Mouse (Mus musculus) stomach, postnatal 0 days (tissue): ENCODE results near the gene Tmem248. TPM values are rescaled to one million over a fixed set of nuclear protein-coding genes. Genes with fewer than 3 reads are reported as not detected.

ENCODE experiments used
- ATAC-seq: fragments of 200-750 bp; cut with Nextera tagmentation; 2 replicates; pipeline ENCODE4 v1.8.0; 2017; ENCODE audit not compliant: low FRiP score, low TSS enrichment
- DNase-seq: peaks from one replicate; pipeline ENCODE4 v3.0.0-alpha.2; 2016; ENCODE audit warnings: low spot score
- H3K27ac ChIP-seq: fragments of 300-500 bp; sonication (generic); replicated peaks from 2 replicates; pipeline ENCODE4 v1.5.1; 2014; ENCODE audit warnings: mild to moderate bottlenecking, control low read depth
- H3K27me3 ChIP-seq: fragments of 300-500 bp; sonication (generic); 2 replicates; pipeline ENCODE4 v1.6.1; 2014; ENCODE audit warnings: low read length; ENCODE audit not compliant: control insufficient read depth, insufficient read depth
- H3K36me3 ChIP-seq: fragments of 300-500 bp; sonication (generic); 2 replicates; pipeline ENCODE4 v1.6.1; 2014; ENCODE audit warnings: low read length, mixed read lengths; ENCODE audit not compliant: control insufficient read depth, insufficient read depth
- H3K4me1 ChIP-seq: fragments of 300-500 bp; sonication (generic); replicated peaks from 2 replicates; pipeline ENCODE4 v1.6.1; 2014; ENCODE audit warnings: antibody characterized with exemption; ENCODE audit not compliant: control insufficient read depth, insufficient read depth
- H3K4me2 ChIP-seq: fragments of 300-500 bp; sonication (generic); replicated peaks from 2 replicates; pipeline ENCODE4 v1.6.1; 2014; ENCODE audit warnings: low read depth, mild to moderate bottlenecking, control low read depth, moderate library complexity
- H3K4me3 ChIP-seq: fragments of 300-500 bp; sonication (generic); 2 replicates; pipeline ENCODE4 v1.5.1; 2014; ENCODE audit warnings: low read depth, low read length, control low read depth
- H3K9ac ChIP-seq: fragments of 300-500 bp; sonication (generic); 2 replicates; pipeline ENCODE4 v1.6.1; 2014; ENCODE audit warnings: mild to moderate bottlenecking, low read length, control low read depth, mixed read lengths
- H3K9me3 ChIP-seq: fragments of 300-500 bp; sonication (generic); 2 replicates; pipeline ENCODE4 v1.6.1; 2016; ENCODE audit warnings: low read length; ENCODE audit not compliant: control insufficient read depth
- CTCF ChIP-seq: IDR thresholded peaks from 2 replicates; pipeline ENCODE4 v1.5.1; 2016; ENCODE audit warnings: antibody characterized with exemption, low read depth, mild to moderate bottlenecking, moderate library complexity
- EP300 ChIP-seq: optimal IDR thresholded peaks from 2 replicates; pipeline ENCODE3; 2016; ENCODE audit warnings: antibody characterized with exemption
- WGBS: fragments of 180-500 bp; shearing (Covaris S2); extraction: QIAGEN DNeasy Blood & Tissue Kit; methylation state at CpG from one replicate; pipeline ENCODE4 v1.1.7; 2014; 5-methylcytosine and 5-hydroxymethylcytosine counted together
- polyA plus RNA-seq: library from polyadenylated mRNA; unstranded; fragments of >200 nt; fragmentation: Nextera tagmentation; extraction: Ambion mirVana; gene quantifications from 2 replicates; pipeline ENCODE4 v1.2.1, GENCODE M21; 2015

Gene Tmem248
- polyA plus RNA-seq, 1 experiment from 2014 or later: 33.2 TPM

- no peak overlapping the region for H3K9ac ChIP-seq
- H3K4me2 ChIP-seq: no peak overlapping the region
- H3K27ac ChIP-seq: no peak overlapping the region
- no peaks in the 10 kb centered on the region for H3K27me3 ChIP-seq
- ATAC-seq (no peak), DNase-seq (no peak)
- 74% methylated on average over 1 of the region's 1 CpGs for WGBS
- TF ChIP-seq EP300 (no peak), CTCF (no peak)
- H3K4me1 ChIP-seq: no peaks in the 10 kb centered on the region
- no peak overlapping the region for H3K4me3 ChIP-seq
- H3K9me3 ChIP-seq: no peaks in the 10 kb centered on the region
- peaks cover 12% of the 10 kb centered on the region; the same call in 1 of the 2 replicates for H3K36me3 ChIP-seq
Observed at GRCm38 (mm10) chr5:130196307-130196706, 20.6 kb upstream of the Tmem248 start.

- H3K9me3 ChIP-seq: no peaks in the 10 kb centered on the region
- TF ChIP-seq CTCF (no peak), EP300 (no peak)
- H3K27me3 ChIP-seq: no peaks in the 10 kb centered on the region
- ATAC-seq (no peak), DNase-seq (no peak)
- no peak overlapping the region for H3K4me2 ChIP-seq
- H3K9ac ChIP-seq: no peak overlapping the region
- no peaks in the 10 kb centered on the region for H3K4me1 ChIP-seq
- H3K27ac ChIP-seq: no peak overlapping the region
- H3K36me3 ChIP-seq: peaks cover 12% of the 10 kb centered on the region; the same call in 1 of the 2 replicates
- 77% methylated on average over 3 of the region's 3 CpGs for WGBS
- no peak overlapping the region for H3K4me3 ChIP-seq
Observed at GRCm38 (mm10) chr5:130197454-130197853, 19.4 kb upstream of the Tmem248 start.

- H3K27me3 ChIP-seq: no peaks in the 10 kb centered on the region
- WGBS: 85% methylated on average over 7 of the region's 7 CpGs
- no peak overlapping the region for H3K9ac ChIP-seq
- H3K4me1 ChIP-seq: no peaks in the 10 kb centered on the region
- ATAC-seq (no peak), DNase-seq (no peak)
- peaks cover 12% of the 10 kb centered on the region; the same call in 1 of the 2 replicates for H3K36me3 ChIP-seq
- H3K4me3 ChIP-seq: no peak overlapping the region
- no peaks in the 10 kb centered on the region for H3K9me3 ChIP-seq
- no peak overlapping the region for H3K4me2 ChIP-seq
- TF ChIP-seq CTCF (no peak), EP300 (no peak)
- no peak overlapping the region for H3K27ac ChIP-seq
Observed at GRCm38 (mm10) chr5:130197981-130198380, 18.9 kb upstream of the Tmem248 start.

- TF ChIP-seq EP300 (no peak), CTCF (no peak)
- DNase-seq (no peak), ATAC-seq (peak; percentile 75)
- Histone ChIP-seq H3K36me3 (peaks cover 13% of the 10 kb centered on the region; the same call in 1 of the 2 replicates), H3K9me3 (no peaks in the 10 kb centered on the region), H3K27ac (0 out of 2 replicates have a peak overlapping the region, but pooled peaks have one; percentile 5), H3K4me3 (no peak overlapping the region), H3K27me3 (no peaks in the 10 kb centered on the region), H3K4me1 (no peaks in the 10 kb centered on the region), H3K9ac (no peak overlapping the region), H3K4me2 (no peak overlapping the region)
- 70% methylated on average over 10 of the region's 10 CpGs for WGBS
Observed at GRCm38 (mm10) chr5:130200233-130201029, 16.4 kb upstream of the Tmem248 start.

GRCm38 (mm10) chr5:130203948-130204347, 12.9 kb upstream of the Tmem248 start:
- peak; percentile 31; the same call in 1 of the 2 replicates for ATAC-seq
- no peak for DNase-seq
- Histone ChIP-seq H3K4me3 (no peak overlapping the region), H3K27me3 (no peaks in the 10 kb centered on the region), H3K27ac (no peak overlapping the region; the same call in 1 of the 2 replicates), H3K9me3 (no peaks in the 10 kb centered on the region), H3K36me3 (0 out of 2 replicates have a peak, but pooled peaks cover 8% of the 10 kb centered on the region), H3K4me2 (no peak overlapping the region), H3K4me1 (no peaks in the 10 kb centered on the region), H3K9ac (no peak overlapping the region)
- TF ChIP-seq CTCF (no peak), EP300 (no peak)
- WGBS: 65% methylated on average over 4 of the region's 4 CpGs

- no peak for ATAC-seq
- Histone ChIP-seq H3K27me3 (no peaks in the 10 kb centered on the region), H3K4me1 (no peaks in the 10 kb centered on the region), H3K9me3 (no peaks in the 10 kb centered on the region), H3K9ac (no peak overlapping the region), H3K36me3 (peaks cover 10% of the 10 kb centered on the region; the same call in 1 of the 2 replicates), H3K4me2 (no peak overlapping the region), H3K27ac (no peak overlapping the region), H3K4me3 (no peak overlapping the region)
- DNase-seq: no peak
- WGBS: 83% methylated on average over 6 of the region's 6 CpGs
- no peak for TF ChIP-seq EP300
- TF ChIP-seq CTCF: no peak
Observed at GRCm38 (mm10) chr5:130204560-130204959, 12.3 kb upstream of the Tmem248 start.
